ENCODE assay signal across 26 mouse cellular contexts in the genomic region with DNA sequence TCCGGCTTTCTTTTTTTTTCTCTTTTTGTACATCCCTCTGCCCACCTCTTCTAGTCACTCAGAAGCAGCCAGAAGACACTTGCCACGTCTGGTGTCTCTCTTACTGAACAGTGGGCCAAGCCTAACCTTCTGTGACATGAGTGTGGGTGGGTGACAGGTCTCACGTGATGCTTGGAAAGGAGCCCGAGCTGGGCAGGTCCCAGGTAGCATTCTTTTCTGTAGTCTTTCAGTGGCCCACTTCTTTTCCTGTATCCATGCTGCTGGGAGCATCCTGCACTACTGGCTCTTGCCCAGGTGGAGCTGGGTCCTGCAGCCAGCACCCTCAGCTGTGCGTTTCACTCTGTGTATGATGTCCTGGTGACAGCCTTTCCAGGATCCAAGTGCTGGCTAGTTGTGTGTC.
"Had no signal": no experiment of that assay in that cellular context is flagged by ENCODE, and none has a peak within 500 bp of the region (broad histone marks: within the 10 kb centered on the region; RNA-seq: fewer than 3 reads in every experiment).

No protein-coding gene starts in this region.

- H3K27me3 ChIP-seq: embryonic facial prominence, embryonic 12.5 days; embryonic facial prominence, embryonic 13.5 days; embryonic facial prominence, embryonic 15.5 days; forebrain, embryonic 13.5 days; forebrain, embryonic 15.5 days had no signal

- DNase-seq: cerebellum, adult 9-10 months; cerebellum, adult 9-11 months; cerebellum, postnatal 36 days; embryo, embryonic 11 days; forebrain, postnatal 0 days; gastrocnemius, adult 2 months; gastrocnemius, postnatal 10 days; gastrocnemius, postnatal 14 days; gastrocnemius, postnatal 25 days; gastrocnemius, postnatal 36 days; heart, adult 11 months; heart, adult 18-20 months; heart, adult 2 months had no signal

- H3K4me2 ChIP-seq: embryonic facial prominence, embryonic 12.5 days; embryonic facial prominence, embryonic 13.5 days; embryonic facial prominence, embryonic 15.5 days; forebrain, embryonic 12.5 days; forebrain, embryonic 13.5 days; forebrain, embryonic 15.5 days; heart, embryonic 11.5 days had no signal

- H3K36me3 ChIP-seq: embryonic facial prominence, embryonic 10.5 days; embryonic facial prominence, embryonic 12.5 days; embryonic facial prominence, embryonic 13.5 days; embryonic facial prominence, embryonic 15.5 days; forebrain, embryonic 10.5 days; forebrain, embryonic 12.5 days; forebrain, embryonic 15.5 days; heart, embryonic 10.5 days had no signal

- H3K9me3 ChIP-seq: embryonic facial prominence, embryonic 10.5 days; embryonic facial prominence, embryonic 12.5 days; embryonic facial prominence, embryonic 13.5 days; embryonic facial prominence, embryonic 15.5 days; forebrain, embryonic 10.5 days; forebrain, embryonic 12.5 days; forebrain, embryonic 13.5 days; forebrain, embryonic 15.5 days; heart, embryonic 10.5 days had no signal

- H3K4me1 ChIP-seq: forebrain, embryonic 10.5 days; forebrain, embryonic 12.5 days had no signal

- ATAC-seq: forebrain, embryonic 13.5 days; forebrain, embryonic 14.5 days; forebrain, embryonic 15.5 days; forebrain, embryonic 16.5 days; forebrain, postnatal 0 days had no signal

- H3K4me3 ChIP-seq: embryonic facial prominence, embryonic 10.5 days; embryonic facial prominence, embryonic 12.5 days; embryonic facial prominence, embryonic 13.5 days; embryonic facial prominence, embryonic 15.5 days; erythroblast, embryonic 14.5 days; forebrain, embryonic 10.5 days; forebrain, embryonic 12.5 days; forebrain, embryonic 13.5 days; forebrain, embryonic 15.5 days; gastrocnemius, adult 2 months; heart, adult 2 months; heart, embryonic 10.5 days had no signal

- H3K9ac ChIP-seq: embryonic facial prominence, embryonic 12.5 days; embryonic facial prominence, embryonic 13.5 days; embryonic facial prominence, embryonic 15.5 days; forebrain, embryonic 12.5 days; forebrain, embryonic 13.5 days; forebrain, embryonic 15.5 days; forebrain, postnatal 0 days had no signal

- H3K27ac ChIP-seq: embryonic facial prominence, embryonic 10.5 days; embryonic facial prominence, embryonic 12.5 days; embryonic facial prominence, embryonic 13.5 days; embryonic facial prominence, embryonic 15.5 days; forebrain, embryonic 10.5 days; forebrain, embryonic 12.5 days; forebrain, embryonic 13.5 days; gastrocnemius, adult 2 months; heart, adult 2 months; heart, embryonic 10.5 days had no signal
